Mouse (Mus musculus) 3T3-L1 (cell line): ENCODE measurements around the gene Thrb.

ENCODE experiments used
- DNase-seq: peaks from one replicate; pipeline ENCODE4 v3.0.0-alpha.2; 2015; ENCODE audit warnings: low read depth, low spot score

Gene Thrb

GRCm38 (mm10) chr14:17713297-17713904, 53.3 kb downstream of the Thrb start:
- no peak for DNase-seq

- DNase-seq = no peak
Observed at GRCm38 (mm10) chr14:17719494-17719893, 59.4 kb downstream of the Thrb start.

GRCm38 (mm10) chr14:17722824-17723445, 62.9 kb downstream of the Thrb start:
- peak; percentile 18 for DNase-seq

- DNase-seq = no peak
Observed at GRCm38 (mm10) chr14:17724577-17724976, 64.5 kb downstream of the Thrb start.

GRCm38 (mm10) chr14:17726906-17727305, 66.8 kb downstream of the Thrb start:
- no peak for DNase-seq

- DNase-seq = no peak
Observed at GRCm38 (mm10) chr14:17727878-17728277, 67.8 kb downstream of the Thrb start.

GRCm38 (mm10) chr14:17728889-17729288, 68.8 kb downstream of the Thrb start:
- DNase-seq = no peak

- DNase-seq = no peak
Observed at GRCm38 (mm10) chr14:17731020-17731419, 71.0 kb downstream of the Thrb start.

- DNase-seq = no peak
Observed at GRCm38 (mm10) chr14:17733077-17733778, 73.2 kb downstream of the Thrb start.

- DNase-seq = no peak
Observed at GRCm38 (mm10) chr14:17733779-17734137, 73.7 kb downstream of the Thrb start.

- DNase-seq = no peak
Observed at GRCm38 (mm10) chr14:17735440-17735839, 75.4 kb downstream of the Thrb start.

GRCm38 (mm10) chr14:17740903-17741302, 80.8 kb downstream of the Thrb start:
- no peak for DNase-seq

GRCm38 (mm10) chr14:17742264-17742663, 82.2 kb downstream of the Thrb start:
- no peak for DNase-seq

- no peak for DNase-seq
Observed at GRCm38 (mm10) chr14:17742902-17743712, 83.0 kb downstream of the Thrb start.

- no peak for DNase-seq
Observed at GRCm38 (mm10) chr14:17743713-17744158, 83.7 kb downstream of the Thrb start.

GRCm38 (mm10) chr14:17747922-17748321, 87.9 kb downstream of the Thrb start:
- no peak for DNase-seq

- no peak for DNase-seq
Observed at GRCm38 (mm10) chr14:17748945-17749344, 88.9 kb downstream of the Thrb start.

- no peak for DNase-seq
Observed at GRCm38 (mm10) chr14:17751911-17752310, 91.8 kb downstream of the Thrb start.

- DNase-seq = no peak
Observed at GRCm38 (mm10) chr14:17753429-17753828, 93.4 kb downstream of the Thrb start.

- DNase-seq = no peak
Observed at GRCm38 (mm10) chr14:17756732-17757131, 96.7 kb downstream of the Thrb start.

GRCm38 (mm10) chr14:17767987-17768386, 107.9 kb downstream of the Thrb start:
- no peak for DNase-seq

GRCm38 (mm10) chr14:17774404-17774803, 114.3 kb downstream of the Thrb start:
- DNase-seq = no peak
